Mouse (Mus musculus): ENCODE results near the gene Nisch. TPM values are rescaled to one million over a fixed set of nuclear protein-coding genes. Genes with fewer than 3 reads are reported as not detected.
A peak's percentile ranks its signal among the peaks of the same experiment; 100 is the strongest.

Nisch gene
- polyA plus RNA-seq, 1 experiment from 2014 or later, result 439 TPM

GRCm38 (mm10) chr14:31237101-31237882 lies 20.5 kb upstream of the Nisch start:
- H3K9ac ChIP-seq, result no peak overlapping the region
- H3K4me2 ChIP-seq, result no peak overlapping the region
- no peak overlapping the region for H3K4me3 ChIP-seq (replicated peaks)
- H3K4me1 ChIP-seq, result 0 out of 2 replicates have a peak, but pooled peaks cover 3% of the 10 kb centered on the region
- no peak for ATAC-seq (ENCODE audit: low FRiP score)
- H3K36me3 ChIP-seq (replicated peaks), result no peaks in the 10 kb centered on the region
- WGBS, result 84% methylated on average over 7 of the region's 7 CpGs
- no peaks in the 10 kb centered on the region for H3K27me3 ChIP-seq
- H3K9me3 ChIP-seq, result no peaks in the 10 kb centered on the region
- no peak overlapping the region for H3K27ac ChIP-seq

DNA sequence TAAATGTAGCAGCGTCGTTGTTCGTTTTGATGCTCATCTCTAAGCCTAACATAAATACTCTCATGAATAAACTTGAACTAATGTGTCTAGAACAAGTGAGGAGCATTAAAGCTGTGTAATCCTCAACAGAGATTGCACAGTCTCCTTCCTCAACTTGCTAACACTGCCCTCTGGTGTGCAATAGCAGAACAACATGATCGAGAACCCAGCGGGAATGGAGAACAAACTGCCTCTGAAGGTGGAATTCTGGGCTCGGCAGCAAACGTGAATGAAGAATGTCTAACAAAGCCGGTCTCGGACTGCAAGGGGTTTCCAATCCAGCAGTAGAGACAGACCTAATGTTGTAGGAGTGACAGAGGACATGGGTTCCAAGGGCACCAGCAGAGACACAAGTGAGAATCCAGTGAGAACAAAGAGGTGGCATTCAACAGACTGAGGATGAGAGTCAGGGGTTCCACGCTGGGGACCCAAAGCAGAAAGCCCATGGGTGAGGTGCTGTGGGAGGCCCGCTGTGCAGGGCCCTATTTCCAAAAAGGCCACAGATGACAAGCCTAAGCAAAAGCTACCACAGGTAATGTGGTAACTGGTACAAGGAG lies 17.3 kb upstream of the Nisch start:
- Histone ChIP-seq H3K27me3 (no peaks in the 10 kb centered on the region), H3K27ac (no peak overlapping the region), H3K4me3 (replicated peaks) (no peak overlapping the region), H3K4me1 (0 out of 2 replicates have a peak, but pooled peaks cover 3% of the 10 kb centered on the region), H3K4me2 (peak overlapping the region; percentile 29), H3K36me3 (replicated peaks) (no peaks in the 10 kb centered on the region), H3K9me3 (no peaks in the 10 kb centered on the region), H3K9ac (0 out of 2 replicates have a peak overlapping the region, but pooled peaks have one; percentile 8)
- 20% methylated on average over 11 of the region's 11 CpGs for WGBS
- 0 out of 2 replicates have a peak, but pooled peaks have one; percentile 36 for ATAC-seq (ENCODE audit: low FRiP score)

- Histone ChIP-seq H3K4me1 (0 out of 2 replicates have a peak, but pooled peaks cover 3% of the 10 kb centered on the region), H3K27me3 (no peaks in the 10 kb centered on the region), H3K9ac (no peak overlapping the region), H3K4me3 (replicated peaks) (no peak overlapping the region), H3K36me3 (replicated peaks) (no peaks in the 10 kb centered on the region), H3K4me2 (no peak overlapping the region), H3K27ac (no peak overlapping the region), H3K9me3 (no peaks in the 10 kb centered on the region)
- 0 out of 2 replicates have a peak, but pooled peaks have one; percentile 33 for ATAC-seq (ENCODE audit: low FRiP score)
- 86% methylated on average over 14 of the region's 14 CpGs for WGBS
These were observed 16.6 kb upstream of the Nisch start for GRCm38 (mm10) chr14:31233070-31233995.

GRCm38 (mm10) chr14:31232404-31233069 lies 15.8 kb upstream of the Nisch start:
- no peak for ATAC-seq (ENCODE audit: low FRiP score)
- no peak overlapping the region for H3K27ac ChIP-seq
- no peak overlapping the region for H3K4me2 ChIP-seq
- WGBS, result 89% methylated on average over 13 of the region's 13 CpGs
- H3K9ac ChIP-seq, result no peak overlapping the region
- H3K27me3 ChIP-seq, result no peaks in the 10 kb centered on the region
- H3K4me3 ChIP-seq (replicated peaks), result no peak overlapping the region
- no peaks in the 10 kb centered on the region for H3K9me3 ChIP-seq
- H3K36me3 ChIP-seq (replicated peaks), result no peaks in the 10 kb centered on the region
- 0 out of 2 replicates have a peak, but pooled peaks cover 3% of the 10 kb centered on the region for H3K4me1 ChIP-seq

- Histone ChIP-seq H3K27me3 (no peaks in the 10 kb centered on the region), H3K9ac (no peak overlapping the region), H3K4me1 (0 out of 2 replicates have a peak, but pooled peaks cover 3% of the 10 kb centered on the region), H3K36me3 (replicated peaks) (no peaks in the 10 kb centered on the region), H3K27ac (no peak overlapping the region), H3K4me3 (replicated peaks) (no peak overlapping the region), H3K4me2 (no peak overlapping the region), H3K9me3 (no peaks in the 10 kb centered on the region)
- 73% methylated on average over 8 of the region's 8 CpGs for WGBS
- no peak for ATAC-seq (ENCODE audit: low FRiP score)
These were observed 13.7 kb upstream of the Nisch start for GRCm38 (mm10) chr14:31230442-31230841.

- no peaks in the 10 kb centered on the region for H3K9me3 ChIP-seq
- ATAC-seq (ENCODE audit: low FRiP score), result no peak
- WGBS, result 80% methylated on average over 6 of the region's 6 CpGs
- no peak overlapping the region for H3K9ac ChIP-seq
- no peak overlapping the region for H3K27ac ChIP-seq
- no peak overlapping the region for H3K4me2 ChIP-seq
- H3K4me1 ChIP-seq, result no peaks in the 10 kb centered on the region
- no peaks in the 10 kb centered on the region for H3K27me3 ChIP-seq
- H3K4me3 ChIP-seq (replicated peaks), result no peak overlapping the region
- H3K36me3 ChIP-seq (replicated peaks), result no peaks in the 10 kb centered on the region
These were observed 11.5 kb upstream of the Nisch start for GRCm38 (mm10) chr14:31228234-31228633.

GRCm38 (mm10) chr14:31226978-31227377 lies 10.2 kb upstream of the Nisch start:
- H3K27ac ChIP-seq, result no peak overlapping the region
- 77% methylated on average over 4 of the region's 4 CpGs for WGBS
- ATAC-seq (ENCODE audit: low FRiP score), result no peak

GRCm38 (mm10) chr14:31217666-31218065 lies 920 bp upstream of the Nisch start, which contains the start of gene Sema3g:
Sema3g (plus strand) TSS chr14:31217860.
- Histone ChIP-seq H3K4me3 (replicated peaks) (no peak within 1 kb of the TSS), H3K27ac (peak within 1 kb of the TSS; percentile 56; the same call in 1 of the 2 replicates), H3K9ac (no peak within 1 kb of the TSS), H3K27me3 (peaks cover 13% of the 10 kb centered on the region), H3K9me3 (no peaks in the 10 kb centered on the region), H3K36me3 (replicated peaks) (no peaks in the 10 kb centered on the region), H3K4me1 (peaks cover 15% of the 10 kb centered on the region), H3K4me2 (peak within 1 kb of the TSS; percentile 8; the same call in 1 of the 2 replicates)
- peak; percentile 68 for ATAC-seq (ENCODE audit: low FRiP score)
- WGBS, result 15% methylated on average over 11 of the region's 11 CpGs

More at GRCm38 (mm10) chr14:31226978-31227377, 10.2 kb upstream of the Nisch start:
- Histone ChIP-seq H3K36me3 (replicated peaks) (no peaks in the 10 kb centered on the region), H3K9ac (no peak overlapping the region), H3K4me3 (replicated peaks) (no peak overlapping the region), H3K27me3 (0 out of 2 replicates have a peak, but pooled peaks cover 3% of the 10 kb centered on the region), H3K9me3 (no peaks in the 10 kb centered on the region), H3K4me1 (no peaks in the 10 kb centered on the region), H3K4me2 (no peak overlapping the region)

- Histone ChIP-seq H3K9ac (no peak overlapping the region), H3K4me3 (replicated peaks) (no peak overlapping the region), H3K27me3 (peaks cover 13% of the 10 kb centered on the region), H3K27ac (0 out of 2 replicates have a peak overlapping the region, but pooled peaks have one; percentile 19), H3K9me3 (no peaks in the 10 kb centered on the region), H3K36me3 (replicated peaks) (no peaks in the 10 kb centered on the region), H3K4me1 (peaks cover 15% of the 10 kb centered on the region), H3K4me2 (peak overlapping the region; percentile 6; the same call in 1 of the 2 replicates)
- ATAC-seq (ENCODE audit: low FRiP score), result peak; percentile 53
- 33% methylated on average over 15 of the region's 15 CpGs for WGBS
These were observed 1.4 kb downstream of the Nisch start for GRCm38 (mm10) chr14:31215157-31216002.

DNA sequence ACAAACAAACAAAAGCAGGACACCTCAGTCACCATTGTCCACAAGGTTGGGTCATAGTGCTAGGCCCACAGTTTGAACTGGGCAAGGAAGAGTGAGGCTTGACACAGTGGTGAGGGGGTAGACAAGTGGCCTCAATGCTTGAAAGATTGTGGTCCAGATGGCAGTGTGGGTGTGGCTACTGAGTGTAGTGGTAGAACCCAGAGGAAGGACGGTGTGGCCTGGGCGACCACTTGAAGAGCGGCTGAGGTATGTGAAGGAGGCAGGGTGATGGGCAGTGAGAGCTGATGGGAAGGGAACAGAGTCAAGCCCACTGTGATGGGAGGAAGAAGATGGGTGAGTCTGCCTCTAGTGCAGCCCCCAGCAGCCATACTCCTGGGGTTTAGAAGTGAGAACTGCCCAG lies 2.1 kb downstream of the Nisch start:
- H3K27me3 ChIP-seq, result peaks cover 14% of the 10 kb centered on the region
- no peak overlapping the region for H3K9ac ChIP-seq
- no peaks in the 10 kb centered on the region for H3K36me3 ChIP-seq (replicated peaks)
- no peak overlapping the region for H3K4me2 ChIP-seq
- peaks cover 15% of the 10 kb centered on the region for H3K4me1 ChIP-seq
- H3K27ac ChIP-seq, result no peak overlapping the region
- 92% methylated on average over 3 of the region's 3 CpGs for WGBS
- no peak overlapping the region for H3K4me3 ChIP-seq (replicated peaks)
- H3K9me3 ChIP-seq, result no peaks in the 10 kb centered on the region
- ATAC-seq (ENCODE audit: low FRiP score), result no peak

GRCm38 (mm10) chr14:31213868-31214267 lies 2.9 kb downstream of the Nisch start:
- Histone ChIP-seq H3K27ac (no peak overlapping the region), H3K4me3 (replicated peaks) (no peak overlapping the region), H3K36me3 (replicated peaks) (no peaks in the 10 kb centered on the region), H3K27me3 (peaks cover 16% of the 10 kb centered on the region), H3K4me1 (peaks cover 15% of the 10 kb centered on the region), H3K4me2 (no peak overlapping the region), H3K9ac (no peak overlapping the region), H3K9me3 (no peaks in the 10 kb centered on the region)
- no peak for ATAC-seq (ENCODE audit: low FRiP score)
- 68% methylated on average over 8 of the region's 8 CpGs for WGBS

Measured in forebrain, embryonic 12.5 days (tissue).